Mouse (Mus musculus) lung, adult 2 months (tissue): ENCODE data around the gene Ppil4.

Experiments used
- CTCF ChIP-seq: fragments of 200-500 bp; IDR thresholded peaks from 2 replicates; pipeline ENCODE4 v1.5.1; 2011; ENCODE audit warnings: mild to moderate bottlenecking, low read length, control low read depth; ENCODE audit not compliant: insufficient read depth
- POLR2A ChIP-seq: fragments of 200-500 bp; IDR thresholded peaks from 2 replicates; pipeline ENCODE4 v1.6.1; 2011; ENCODE audit warnings: low read depth, mild to moderate bottlenecking, control low read depth, low read length, borderline replicate concordance; ENCODE audit errors: extremely low read depth

DNA sequence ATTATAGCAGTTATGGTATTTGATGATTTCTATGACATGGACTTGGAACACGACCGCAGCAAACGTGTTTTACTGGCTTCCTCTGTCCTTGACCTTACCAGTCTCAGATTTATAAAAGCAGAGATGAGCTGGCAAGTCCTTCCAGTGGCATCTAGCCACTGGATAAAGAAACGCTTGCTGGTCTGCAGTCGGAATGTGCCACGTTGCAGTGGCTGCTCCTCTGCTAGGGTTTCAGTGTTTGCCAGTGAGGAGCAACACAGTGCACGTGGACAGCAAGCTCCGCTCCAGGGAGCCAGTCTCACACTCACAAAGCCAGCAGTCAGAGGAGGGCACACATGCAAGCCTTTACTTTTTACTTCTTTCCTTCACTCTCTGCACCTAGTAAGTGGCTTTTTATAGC, 17.3 kb upstream of the Ppil4 start:
- TF ChIP-seq CTCF (no peak), POLR2A (no peak)
